Mouse (Mus musculus) lung, postnatal 0 days (tissue): ENCODE measurements around the gene Tbc1d30. TPM values are rescaled to one million over a fixed set of nuclear protein-coding genes. Genes with fewer than 3 reads are reported as not detected.
A peak's percentile ranks its signal among the peaks of the same experiment; 100 is the strongest.

ENCODE experiments used
- ATAC-seq: fragments of 200-750 bp; cut with Nextera tagmentation; 2 replicates; pipeline ENCODE4 v1.8.0; 2017; ENCODE audit warnings: moderate library complexity
- DNase-seq: peaks from one replicate; pipeline ENCODE4 v3.0.0-alpha.2; 2016; ENCODE audit warnings: low spot score
- H3K27ac ChIP-seq: fragments of 300-500 bp; sonication (generic); 2 replicates; pipeline ENCODE4 v1.5.1; 2014; ENCODE audit warnings: antibody characterized with exemption, mild to moderate bottlenecking, low read length, mixed read lengths
- H3K27me3 ChIP-seq: fragments of 300-500 bp; sonication (generic); replicated peaks from 2 replicates; pipeline ENCODE4 v1.6.1; 2014; ENCODE audit warnings: low read length, mixed read lengths; ENCODE audit not compliant: insufficient read depth
- H3K36me3 ChIP-seq: fragments of 300-500 bp; sonication (generic); 2 replicates; pipeline ENCODE4 v1.6.1; 2014; ENCODE audit warnings: low read length, mixed read lengths; ENCODE audit not compliant: insufficient read depth
- H3K4me1 ChIP-seq: fragments of 300-500 bp; sonication (generic); 2 replicates; pipeline ENCODE4 v1.6.1; 2014; ENCODE audit warnings: antibody characterized with exemption, low read depth, low read length, mixed read lengths; ENCODE audit not compliant: insufficient read depth
- H3K4me2 ChIP-seq: fragments of 300-500 bp; sonication (generic); replicated peaks from 2 replicates; pipeline ENCODE4 v1.6.1; 2014; ENCODE audit warnings: low read depth, mild to moderate bottlenecking, low read length, moderate library complexity, mixed read lengths
- H3K4me3 ChIP-seq: fragments of 300-500 bp; sonication (generic); 2 replicates; pipeline ENCODE4 v1.5.1; 2014; ENCODE audit warnings: low read depth, low read length
- H3K9ac ChIP-seq: fragments of 300-500 bp; sonication (generic); replicated peaks from 2 replicates; pipeline ENCODE4 v1.6.1; 2014; ENCODE audit warnings: low read depth, mild to moderate bottlenecking
- H3K9me3 ChIP-seq: fragments of 300-500 bp; sonication (generic); 2 replicates; pipeline ENCODE4 v1.6.1; 2016; ENCODE audit warnings: low read length, mixed read lengths
- CTCF ChIP-seq: IDR thresholded peaks from 2 replicates; pipeline ENCODE4 v1.5.1; 2016; ENCODE audit warnings: antibody characterized with exemption, mild to moderate bottlenecking
- EP300 ChIP-seq: IDR thresholded peaks from 2 replicates; pipeline ENCODE4 v1.6.1; 2016; ENCODE audit warnings: antibody characterized with exemption, mild to moderate bottlenecking, control low read depth
- WGBS: fragments of 180-500 bp; shearing (Covaris S2); extraction: QIAGEN DNeasy Blood & Tissue Kit; methylation state at CpG from one replicate; pipeline ENCODE4 v1.1.7; 2014; 5-methylcytosine and 5-hydroxymethylcytosine counted together
- polyA plus RNA-seq: library from polyadenylated mRNA; unstranded; fragments of >200 nt; fragmentation: Nextera tagmentation; extraction: Ambion mirVana; gene quantifications from 2 replicates; pipeline ENCODE4 v1.2.1, GENCODE M21; 2015

Gene Tbc1d30
- polyA plus RNA-seq, 1 experiment from 2014 or later, result 4.4 TPM

GRCm38 (mm10) chr10:121274964-121275363 is 76.1 kb downstream of the Tbc1d30 start:
- Histone ChIP-seq H3K27ac (no peak overlapping the region), H3K4me1 (no peaks in the 10 kb centered on the region), H3K4me2 (no peak overlapping the region), H3K9me3 (no peaks in the 10 kb centered on the region), H3K4me3 (no peak overlapping the region), H3K9ac (no peak overlapping the region), H3K27me3 (no peaks in the 10 kb centered on the region), H3K36me3 (0 out of 2 replicates have a peak, but pooled peaks cover 8% of the 10 kb centered on the region)
- no peak for TF ChIP-seq CTCF
- ATAC-seq (no peak), DNase-seq (no peak)
- 45% methylated on average over 1 of the region's 1 CpGs for WGBS

GRCm38 (mm10) chr10:121271002-121271401 is 80.1 kb downstream of the Tbc1d30 start:
- H3K4me3 ChIP-seq, result no peak overlapping the region
- H3K4me1 ChIP-seq, result no peaks in the 10 kb centered on the region
- H3K27me3 ChIP-seq, result no peaks in the 10 kb centered on the region
- TF ChIP-seq CTCF (no peak), EP300 (no peak)
- DNase-seq, result no peak
- H3K9me3 ChIP-seq, result no peaks in the 10 kb centered on the region
- H3K4me2 ChIP-seq, result no peak overlapping the region
- H3K27ac ChIP-seq, result no peak overlapping the region
- ATAC-seq, result no peak; the same call in 1 of the 2 replicates
- 84% methylated on average over 8 of the region's 8 CpGs for WGBS
- 0 out of 2 replicates have a peak, but pooled peaks cover 8% of the 10 kb centered on the region for H3K36me3 ChIP-seq
- no peak overlapping the region for H3K9ac ChIP-seq

GRCm38 (mm10) chr10:121268771-121269170 is 82.3 kb downstream of the Tbc1d30 start:
- 73% methylated on average over 8 of the region's 8 CpGs for WGBS
- H3K27me3 ChIP-seq, result no peaks in the 10 kb centered on the region
- H3K9ac ChIP-seq, result no peak overlapping the region
- H3K9me3 ChIP-seq, result no peaks in the 10 kb centered on the region
- H3K4me3 ChIP-seq, result no peak overlapping the region
- H3K27ac ChIP-seq, result no peak overlapping the region
- TF ChIP-seq EP300 (no peak), CTCF (no peak)
- no peak overlapping the region for H3K4me2 ChIP-seq
- 0 out of 2 replicates have a peak, but pooled peaks cover 8% of the 10 kb centered on the region for H3K36me3 ChIP-seq
- peak; percentile 37 for ATAC-seq
- no peak for DNase-seq
- H3K4me1 ChIP-seq, result no peaks in the 10 kb centered on the region

DNA sequence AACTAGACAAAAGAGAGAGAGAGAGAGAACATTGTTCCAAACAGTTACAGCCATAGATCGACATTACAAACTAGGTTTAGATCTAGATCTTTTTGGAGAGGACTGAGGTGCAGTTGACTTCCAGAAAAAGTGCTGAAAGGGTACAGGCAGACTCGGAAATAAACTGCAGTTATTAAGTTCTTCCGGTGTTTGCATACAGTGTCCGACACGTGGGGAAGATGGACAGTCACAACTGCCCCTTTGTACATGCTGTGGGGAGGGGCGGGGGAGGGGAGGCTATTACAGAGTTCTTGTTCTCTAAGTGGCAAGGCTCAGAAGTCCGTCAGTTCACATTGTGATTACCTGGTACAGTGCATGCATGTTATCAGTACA is 86.9 kb downstream of the Tbc1d30 start:
- no peak overlapping the region for H3K4me3 ChIP-seq
- 29% methylated on average over 7 of the region's 7 CpGs for WGBS

GRCm38 (mm10) chr10:121263520-121264203 is 87.4 kb downstream of the Tbc1d30 start:
- Histone ChIP-seq H3K4me1 (no peaks in the 10 kb centered on the region), H3K9me3 (no peaks in the 10 kb centered on the region), H3K9ac (no peak overlapping the region), H3K4me2 (peak overlapping the region; percentile 53), H3K4me3 (no peak overlapping the region), H3K27ac (peak overlapping the region; percentile 35; the same call in 1 of the 2 replicates), H3K27me3 (no peaks in the 10 kb centered on the region), H3K36me3 (no peaks in the 10 kb centered on the region)
- DNase-seq, result peak; percentile 77
- 34% methylated on average over 21 of the region's 21 CpGs for WGBS
- peak; percentile 77 for ATAC-seq
- no peak for TF ChIP-seq EP300
- TF ChIP-seq CTCF, result peak; percentile 52

More for the DNA sequence above, 86.9 kb downstream of the Tbc1d30 start:
- Histone ChIP-seq H3K4me1 (no peaks in the 10 kb centered on the region), H3K9me3 (no peaks in the 10 kb centered on the region), H3K27me3 (no peaks in the 10 kb centered on the region), H3K36me3 (no peaks in the 10 kb centered on the region), H3K9ac (no peak overlapping the region), H3K27ac (peak overlapping the region; percentile 35; the same call in 1 of the 2 replicates), H3K4me2 (peak overlapping the region; percentile 53)
- ATAC-seq, result peak; percentile 31; the same call in 1 of the 2 replicates
- peak; percentile 35 for DNase-seq
- TF ChIP-seq EP300, result no peak
- no peak for TF ChIP-seq CTCF

- TF ChIP-seq CTCF (no peak), EP300 (no peak)
- no peaks in the 10 kb centered on the region for H3K9me3 ChIP-seq
- no peak overlapping the region for H3K27ac ChIP-seq
- H3K9ac ChIP-seq, result no peak overlapping the region
- no peaks in the 10 kb centered on the region for H3K36me3 ChIP-seq
- no peaks in the 10 kb centered on the region for H3K4me1 ChIP-seq
- no peak overlapping the region for H3K4me2 ChIP-seq
- ATAC-seq (no peak), DNase-seq (no peak)
- no peaks in the 10 kb centered on the region for H3K27me3 ChIP-seq
- H3K4me3 ChIP-seq, result no peak overlapping the region
- WGBS, result 80% methylated on average over 8 of the region's 8 CpGs
Measured at GRCm38 (mm10) chr10:121262206-121262605, 88.9 kb downstream of the Tbc1d30 start.
